Mouse (Mus musculus): ENCODE results near the gene Mgat4e. TPM values are rescaled to one million over a fixed set of nuclear protein-coding genes. Genes with fewer than 3 reads are reported as not detected.

Mgat4e gene
- total and polyA plus RNA-seq, 3 experiments, result 0.08 to 0.17 TPM; not detected in 1

- H3K79me2 ChIP-seq (ENCODE audit: control insufficient read depth, insufficient read depth, low read length, poor library complexity), result no peaks in the 10 kb centered on the region; the same call in 1 of the 2 replicates
- no peak overlapping the region for H3K9ac ChIP-seq (ENCODE audit: control insufficient read depth, low read depth, low read length, poor library complexity, severe bottlenecking)
- no peak for DNase-seq (ENCODE audit: low read depth, low spot score)
- no peaks in the 10 kb centered on the region for H3K9me3 ChIP-seq (replicated peaks; ENCODE audit: insufficient read depth, low read length)
- H3K4me3 ChIP-seq (ENCODE audit: control insufficient read depth in 1 of 2, insufficient read depth in 1 of 2, low read depth in 2 of 2, low read length in 2 of 2), result no peak overlapping the region
- TF ChIP-seq NELFE (IDR thresholded peaks at IDR 0.05; ENCODE audit: low read depth, low read length) (no peak), ZNF384 (IDR thresholded peaks at IDR 0.05; ENCODE audit: low read depth, low read length) (0 out of 2 replicates have a peak, but pooled peaks have one; percentile 12)
- peaks cover 2 to 5% of the 10 kb centered on the region in 2 experiments; a peak in 3 of 4 replicates for H3K36me3 ChIP-seq (ENCODE audit: control insufficient read depth in 1 of 2, insufficient read depth in 2 of 2, low read length in 2 of 2)
- no peaks in the 10 kb centered on the region for H3K27me3 ChIP-seq (ENCODE audit: control insufficient read depth in 1 of 2, insufficient read depth in 2 of 2, low read length in 2 of 2)
- H3K27ac ChIP-seq (ENCODE audit: control insufficient read depth, low read depth, low read length), result no peak overlapping the region
- peaks cover 2 to 9% of the 10 kb centered on the region in 2 experiments; a peak in 3 of 4 replicates for H3K4me1 ChIP-seq (ENCODE audit: control insufficient read depth in 1 of 2, insufficient read depth in 2 of 2, low read length in 2 of 2)
These were observed 39.5 kb downstream of the Mgat4e start for GRCm38 (mm10) chr1:134510018-134510417.

GRCm38 (mm10) chr1:134506201-134506600 is 43.3 kb downstream of the Mgat4e start:
- H3K9me3 ChIP-seq (replicated peaks; ENCODE audit: insufficient read depth, low read length), result no peaks in the 10 kb centered on the region
- peaks cover 5% of the 10 kb centered on the region; the same call in 1 of the 2 replicates for H3K79me2 ChIP-seq (ENCODE audit: control insufficient read depth, insufficient read depth, low read length, poor library complexity)
- no peak overlapping the region for H3K4me3 ChIP-seq (ENCODE audit: control insufficient read depth in 1 of 2, insufficient read depth in 1 of 2, low read depth in 2 of 2, low read length in 2 of 2)
- H3K27me3 ChIP-seq (ENCODE audit: control insufficient read depth in 1 of 2, insufficient read depth in 2 of 2, low read length in 2 of 2), result no peaks in the 10 kb centered on the region
- TF ChIP-seq TCF12 (IDR thresholded peaks at IDR 0.05; ENCODE audit: low read depth, low read length) (no peak), GATA1 (IDR thresholded peaks at IDR 0.05; ENCODE audit: low read depth, low read length) (no peak), POLR2AphosphoS5 (IDR thresholded peaks at IDR 0.05; ENCODE audit: borderline replicate concordance, low read depth, low read length) (no peak), MAZ (IDR thresholded peaks at IDR 0.05; ENCODE audit: low read depth, low read length) (no peak), EP300 (IDR thresholded peaks at IDR 0.05; ENCODE audit: low read depth in 1 of 2, low read length in 2 of 2) (no peak), USF1 (IDR thresholded peaks at IDR 0.05; ENCODE audit: low read depth, low read length) (no peak), USF2 (IDR thresholded peaks at IDR 0.05; ENCODE audit: borderline replicate concordance in 1 of 2, insufficient read depth in 1 of 2, low read depth in 1 of 2, low read length in 2 of 2) (no peak), RAD21 (IDR thresholded peaks at IDR 0.05; ENCODE audit: low read depth, low read length) (no peak), POLR2A (IDR thresholded peaks at IDR 0.05; ENCODE audit: control insufficient read depth in 1 of 2, insufficient read depth in 1 of 2, low read depth in 1 of 2, low read length in 2 of 2, poor library complexity in 1 of 2) (no peak), SIN3A (IDR thresholded peaks at IDR 0.05; ENCODE audit: low read length) (no peak), MYB (IDR thresholded peaks at IDR 0.05; ENCODE audit: low read depth, low read length) (no peak), KAT2A (conservative IDR thresholded peaks at IDR 0.05; ENCODE audit: low read depth, low read length) (no peak), HCFC1 (IDR thresholded peaks at IDR 0.05; ENCODE audit: low read depth, low read length) (no peak), TAL1 (IDR thresholded peaks at IDR 0.05; ENCODE audit: low read length) (no peak), TBP (IDR thresholded peaks at IDR 0.05; ENCODE audit: low read depth, low read length) (no peak), MAX (IDR thresholded peaks at IDR 0.05; ENCODE audit: low read length) (no peak), MXI1 (IDR thresholded peaks at IDR 0.05; ENCODE audit: low read depth, low read length) (no peak), BHLHE40 (IDR thresholded peaks at IDR 0.05; ENCODE audit: borderline replicate concordance, low read depth, low read length) (no peak), ETS1 (IDR thresholded peaks at IDR 0.05; ENCODE audit: low read depth, low read length) (no peak)
- H3K9ac ChIP-seq (ENCODE audit: control insufficient read depth, low read depth, low read length, poor library complexity, severe bottlenecking), result no peak overlapping the region
- peaks cover 0 to 5% of the 10 kb centered on the region in 2 experiments; a peak in 2 of 4 replicates for H3K36me3 ChIP-seq (ENCODE audit: control insufficient read depth in 1 of 2, insufficient read depth in 2 of 2, low read length in 2 of 2)
- H3K27ac ChIP-seq (ENCODE audit: control insufficient read depth, low read depth, low read length), result no peak overlapping the region
- no peak for DNase-seq (ENCODE audit: low read depth, low spot score)
- H3K4me1 ChIP-seq (ENCODE audit: control insufficient read depth in 1 of 2, insufficient read depth in 2 of 2, low read length in 2 of 2), result peaks cover 0 to 2% of the 10 kb centered on the region in 2 experiments; a peak in 2 of 4 replicates

Data from MEL (cell line).